Mouse (Mus musculus) hindbrain, embryonic 14.5 days (tissue): ENCODE measurements around the gene Tmem127. TPM values are rescaled to one million over a fixed set of nuclear protein-coding genes. Genes with fewer than 3 reads are reported as not detected.

ENCODE experiments used
- ATAC-seq: fragments of 200-750 bp; cut with Nextera tagmentation; 2 replicates; pipeline ENCODE4 v1.8.0; 2017; ENCODE audit warnings: moderate number of reproducible peaks, mild to moderate bottlenecking, moderate TSS enrichment, moderate library complexity; ENCODE audit not compliant: low FRiP score
- DNase-seq: peaks from one replicate; pipeline ENCODE4 v3.0.0-alpha.2; 2015; ENCODE audit warnings: low spot score
- H3K27ac ChIP-seq: fragments of 300-500 bp; sonication (generic); 2 replicates; pipeline ENCODE4 v1.5.1; 2014; ENCODE audit warnings: mild to moderate bottlenecking, moderate library complexity
- H3K27me3 ChIP-seq: fragments of 300-500 bp; sonication (generic); 2 replicates; pipeline ENCODE4 v1.6.1; 2014; ENCODE audit warnings: mild to moderate bottlenecking, low read length, mixed read lengths; ENCODE audit not compliant: control insufficient read depth, insufficient read depth
- H3K36me3 ChIP-seq: fragments of 300-500 bp; sonication (generic); replicated peaks from 2 replicates; pipeline ENCODE4 v1.6.1; 2014; ENCODE audit not compliant: control insufficient read depth, insufficient read depth
- H3K4me1 ChIP-seq: fragments of 300-500 bp; sonication (generic); replicated peaks from 2 replicates; pipeline ENCODE4 v1.6.1; 2014; ENCODE audit warnings: antibody characterized with exemption, low read length, mixed read lengths; ENCODE audit not compliant: control insufficient read depth, insufficient read depth
- H3K4me2 ChIP-seq: fragments of 300-500 bp; sonication (generic); replicated peaks from 2 replicates; pipeline ENCODE4 v1.6.1; 2014; ENCODE audit warnings: mild to moderate bottlenecking, moderate library complexity
- H3K4me3 ChIP-seq: fragments of 300-500 bp; sonication (generic); replicated peaks from 2 replicates; pipeline ENCODE4 v1.5.1; 2014; ENCODE audit warnings: mild to moderate bottlenecking, low read length
- H3K9ac ChIP-seq: fragments of 300-500 bp; sonication (generic); 2 replicates; pipeline ENCODE4 v1.6.1; 2014
- H3K9me3 ChIP-seq: fragments of 300-500 bp; sonication (generic); 2 replicates; pipeline ENCODE4 v1.6.1; 2016; ENCODE audit warnings: low read length; ENCODE audit not compliant: control insufficient read depth
- WGBS: fragments of 180-500 bp; shearing (Covaris S2); extraction: QIAGEN DNeasy Blood & Tissue Kit; methylation state at CpG from one replicate; pipeline ENCODE4 v1.1.7; 2014; 5-methylcytosine and 5-hydroxymethylcytosine counted together
- polyA plus RNA-seq: library from polyadenylated mRNA; unstranded; fragments of >200 nt; fragmentation: Nextera tagmentation; extraction: Ambion mirVana; gene quantifications from 2 replicates; pipeline ENCODE4 v1.2.1, GENCODE M21; 2014

Gene Tmem127
- polyA plus RNA-seq, 1 experiment from 2014 or later = 43.0 TPM

GRCm38 (mm10) chr2:127306123-127306522 lies 58.4 kb downstream of the Tmem127 start:
- DNase-seq = no peak
- no peak for ATAC-seq
- no peaks in the 10 kb centered on the region for H3K9me3 ChIP-seq

GRCm38 (mm10) chr2:127307179-127307578 lies 59.5 kb downstream of the Tmem127 start:
- WGBS = 48% methylated on average over 3 of the region's 3 CpGs
- Histone ChIP-seq H3K4me2 (no peak overlapping the region), H3K36me3 (peaks cover 1% of the 10 kb centered on the region)

More at GRCm38 (mm10) chr2:127306123-127306522, 58.4 kb downstream of the Tmem127 start:
- Histone ChIP-seq H3K27me3 (no peaks in the 10 kb centered on the region), H3K27ac (no peak overlapping the region), H3K9ac (no peak overlapping the region), H3K4me3 (no peak overlapping the region), H3K36me3 (peaks cover 12% of the 10 kb centered on the region), H3K4me2 (no peak overlapping the region), H3K4me1 (no peaks in the 10 kb centered on the region)

GRCm38 (mm10) chr2:127308660-127309059 lies 61.0 kb downstream of the Tmem127 start:
- DNase-seq (peak; percentile 25), ATAC-seq (no peak)
- Histone ChIP-seq H3K9me3 (no peaks in the 10 kb centered on the region), H3K4me2 (no peak overlapping the region), H3K27me3 (no peaks in the 10 kb centered on the region), H3K9ac (no peak overlapping the region), H3K4me3 (no peak overlapping the region), H3K27ac (no peak overlapping the region), H3K36me3 (no peaks in the 10 kb centered on the region), H3K4me1 (no peaks in the 10 kb centered on the region)
- 88% methylated on average over 2 of the region's 2 CpGs for WGBS

More at GRCm38 (mm10) chr2:127307179-127307578, 59.5 kb downstream of the Tmem127 start:
- Histone ChIP-seq H3K9me3 (no peaks in the 10 kb centered on the region), H3K4me3 (no peak overlapping the region), H3K27me3 (no peaks in the 10 kb centered on the region), H3K27ac (no peak overlapping the region), H3K4me1 (no peaks in the 10 kb centered on the region), H3K9ac (no peak overlapping the region)
- ATAC-seq (no peak), DNase-seq (no peak)

GRCm38 (mm10) chr2:127310246-127310645 lies 62.5 kb downstream of the Tmem127 start:
- H3K36me3 ChIP-seq = no peaks in the 10 kb centered on the region
- no peaks in the 10 kb centered on the region for H3K9me3 ChIP-seq
- H3K4me3 ChIP-seq = no peak overlapping the region
- no peak overlapping the region for H3K4me2 ChIP-seq
- no peak for ATAC-seq
- no peak overlapping the region for H3K9ac ChIP-seq
- WGBS = 60% methylated on average over 2 of the region's 2 CpGs
- H3K27ac ChIP-seq = no peak overlapping the region
- no peaks in the 10 kb centered on the region for H3K27me3 ChIP-seq
- no peaks in the 10 kb centered on the region for H3K4me1 ChIP-seq
- DNase-seq = no peak

GRCm38 (mm10) chr2:127310685-127311084 lies 63.0 kb downstream of the Tmem127 start:
- H3K4me2 ChIP-seq = no peak overlapping the region
- H3K27me3 ChIP-seq = no peaks in the 10 kb centered on the region
- no peak overlapping the region for H3K9ac ChIP-seq
- H3K4me3 ChIP-seq = no peak overlapping the region
- ATAC-seq (no peak), DNase-seq (no peak)
- 94% methylated on average over 7 of the region's 7 CpGs for WGBS
- H3K9me3 ChIP-seq = no peaks in the 10 kb centered on the region
- H3K4me1 ChIP-seq = no peaks in the 10 kb centered on the region
- no peaks in the 10 kb centered on the region for H3K36me3 ChIP-seq
- H3K27ac ChIP-seq = no peak overlapping the region

Other genes with a start within 250 kb of the Tmem127 start
- gene Ap4e1, start 239.2 kb upstream of the Tmem127 start, polyA plus RNA-seq = 10.2 and 11.4 TPM in 2 replicates
- gene Blvra, start 177.2 kb upstream of the Tmem127 start, polyA plus RNA-seq = 27.7 and 32.9 TPM in 2 replicates
- gene Ncaph, start 114.0 kb upstream of the Tmem127 start, polyA plus RNA-seq = 17.8 and 20.0 TPM in 2 replicates
- gene Itpripl1, start 104.5 kb upstream of the Tmem127 start, polyA plus RNA-seq = 9.7 and 12.4 TPM in 2 replicates
- 1.2 TPM in 2 replicates for gene 1810024B03Rik, start 39.6 kb upstream of the Tmem127 start, polyA plus RNA-seq
- 59.6 and 60.2 TPM in 2 replicates for gene Snrnp200, start 39.5 kb upstream of the Tmem127 start, polyA plus RNA-seq
- 54.6 and 58.5 TPM in 2 replicates for gene Ciao1, start 92 bp upstream of the Tmem127 start, polyA plus RNA-seq
- 110 and 122 TPM in 2 replicates for gene Stard7, start 22.3 kb downstream of the Tmem127 start, polyA plus RNA-seq
- gene Dusp2, start 88.3 kb downstream of the Tmem127 start, polyA plus RNA-seq = 12.5 and 15.2 TPM in 2 replicates
- not detected in 2 replicates for gene Astl, start 90.7 kb downstream of the Tmem127 start, polyA plus RNA-seq
- 0.53 and 0.79 TPM in 2 replicates for gene Adra2b, start 115.3 kb downstream of the Tmem127 start, polyA plus RNA-seq
- 0.07 and 0.08 TPM in 2 replicates for gene Gpat2, start 177.3 kb downstream of the Tmem127 start, polyA plus RNA-seq
- 31.9 and 35.1 TPM in 2 replicates for gene Fahd2a, start 196.7 kb downstream of the Tmem127 start, polyA plus RNA-seq